Mouse (Mus musculus) duodenum, adult 2 months (tissue): ENCODE data around the gene Gm17018. TPM values are rescaled to one million over a fixed set of nuclear protein-coding genes. Genes with fewer than 3 reads are reported as not detected.

Source experiments
- polyA plus RNA-seq: library from polyadenylated mRNA; depleted of rRNA; stranded (reverse); fragments of >200 nt; gene quantifications from 2 replicates; pipeline ENCODE4 v1.2.3, GENCODE M21; 2012; ENCODE audit warnings: low replicate concordance; rRNA removed

Gm17018 gene
- 1.2 and 2.4 TPM in 2 replicates for polyA plus RNA-seq

DNA sequence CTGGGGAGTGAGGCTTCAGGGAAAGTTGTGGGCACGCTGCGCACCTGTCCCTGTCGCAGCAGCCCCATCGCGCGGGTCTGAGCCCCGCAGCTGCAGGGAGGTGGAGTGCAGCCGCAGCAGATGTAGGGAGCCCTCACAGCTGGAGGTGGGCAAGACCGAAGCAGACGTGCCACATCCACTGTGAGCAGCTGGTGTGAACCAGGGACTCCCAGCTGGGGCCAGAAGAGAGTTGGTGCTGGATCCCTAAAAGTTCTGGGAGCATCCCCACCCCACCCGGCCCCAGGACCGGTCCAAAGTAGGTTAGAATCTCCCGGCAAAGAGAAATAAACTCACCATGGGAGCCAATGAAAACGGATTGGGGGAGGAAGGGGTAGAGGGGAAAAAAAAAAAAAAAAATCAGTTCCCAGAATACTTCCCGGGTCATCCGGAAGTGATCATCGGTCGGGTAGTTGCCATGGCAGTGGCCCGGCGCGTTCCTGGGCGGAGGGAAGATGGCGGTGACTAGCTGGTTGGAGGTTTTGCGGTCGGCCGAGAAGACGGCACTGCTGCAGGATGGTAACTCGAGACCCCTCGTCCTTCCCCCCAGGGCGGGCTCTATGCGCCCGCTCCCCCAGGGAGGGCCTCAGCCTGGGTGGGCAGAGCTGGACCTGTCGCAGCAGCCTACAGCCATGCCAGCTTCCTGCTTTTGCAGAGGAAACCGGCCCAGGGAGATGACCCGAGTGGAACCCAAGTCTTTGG, at the start of gene Gm17018, which contains the start of gene Poll:
TSS of gene Gm17018 (plus strand) at position 463 of the 738 bp plus-strand sequence.
TSS of gene Poll (minus strand) at position 379 of the 738 bp plus-strand sequence.

Other genes starting within 250 kb of the Gm17018 start
- 1.7 and 2.8 TPM in 2 replicates for gene Btrc, start 196.9 kb upstream of the Gm17018 start, polyA plus RNA-seq
- gene Poll, start 84 bp upstream of the Gm17018 start, polyA plus RNA-seq: 7.1 and 7.2 TPM in 2 replicates
- 45.4 and 60.5 TPM in 2 replicates for gene Fbxw4, start 99.7 kb downstream of the Gm17018 start, polyA plus RNA-seq
- not detected in 2 replicates for gene Fgf8, start 182.3 kb downstream of the Gm17018 start, polyA plus RNA-seq
- 32.0 and 33.4 TPM in 2 replicates for gene Npm3, start 189.0 kb downstream of the Gm17018 start, polyA plus RNA-seq
- 2.7 and 4.6 TPM in 2 replicates for gene Mgea5, start 223.2 kb downstream of the Gm17018 start, polyA plus RNA-seq